Mouse (Mus musculus): ENCODE results near the gene Igsf21. TPM values are rescaled to one million over a fixed set of nuclear protein-coding genes. Genes with fewer than 3 reads are reported as not detected.

The Igsf21 gene
- polyA plus RNA-seq, 1 experiment from 2014 or later, result not detected

GRCm38 (mm10) chr4:140205811-140206231 lies 40.8 kb downstream of the Igsf21 start:
- no peak overlapping the region for H3K4me3 ChIP-seq (ENCODE audit: low read depth, low read length)
- H3K36me3 ChIP-seq (ENCODE audit: control insufficient read depth, insufficient read depth), result no peaks in the 10 kb centered on the region
- no peak overlapping the region for H3K27ac ChIP-seq (ENCODE audit: low read length)
- no peaks in the 10 kb centered on the region; the same call in 1 of the 2 replicates for H3K9me3 ChIP-seq (replicated peaks; ENCODE audit: control insufficient read depth, low read length)
- no peaks in the 10 kb centered on the region for H3K4me1 ChIP-seq (ENCODE audit: control insufficient read depth, low read depth, low read length)
- H3K27me3 ChIP-seq (ENCODE audit: control insufficient read depth, insufficient read depth, low read depth, low read length), result no peaks in the 10 kb centered on the region
- no peak overlapping the region for H3K4me2 ChIP-seq (ENCODE audit: low read depth, low read length)
- no peak overlapping the region for H3K9ac ChIP-seq (ENCODE audit: low read depth, low read length)
- no peak for ATAC-seq (ENCODE audit: low read depth)
- WGBS (ENCODE audit: insufficient replicate concordance), result 51% methylated on average over 12 of the region's 12 CpGs

- Histone ChIP-seq H3K9me3 (replicated peaks; ENCODE audit: control insufficient read depth, low read length) (no peaks in the 10 kb centered on the region; the same call in 1 of the 2 replicates), H3K4me2 (ENCODE audit: low read depth, low read length) (no peak overlapping the region), H3K4me1 (ENCODE audit: control insufficient read depth, low read depth, low read length) (no peaks in the 10 kb centered on the region), H3K36me3 (ENCODE audit: control insufficient read depth, insufficient read depth) (no peaks in the 10 kb centered on the region), H3K27ac (ENCODE audit: low read length) (no peak overlapping the region), H3K27me3 (ENCODE audit: control insufficient read depth, insufficient read depth, low read depth, low read length) (no peaks in the 10 kb centered on the region), H3K4me3 (ENCODE audit: low read depth, low read length) (no peak overlapping the region), H3K9ac (ENCODE audit: low read depth, low read length) (no peak overlapping the region)
- no peak for ATAC-seq (ENCODE audit: low read depth)
- 72% methylated on average over 10 of the region's 10 CpGs for WGBS (ENCODE audit: insufficient replicate concordance)
Measured at GRCm38 (mm10) chr4:140204775-140205174, 41.8 kb downstream of the Igsf21 start.

- Histone ChIP-seq H3K36me3 (ENCODE audit: control insufficient read depth, insufficient read depth) (no peaks in the 10 kb centered on the region), H3K27ac (ENCODE audit: low read length) (no peak overlapping the region), H3K4me1 (ENCODE audit: control insufficient read depth, low read depth, low read length) (no peaks in the 10 kb centered on the region), H3K9me3 (replicated peaks; ENCODE audit: control insufficient read depth, low read length) (no peaks in the 10 kb centered on the region; the same call in 1 of the 2 replicates), H3K9ac (ENCODE audit: low read depth, low read length) (no peak overlapping the region), H3K4me2 (ENCODE audit: low read depth, low read length) (no peak overlapping the region), H3K4me3 (ENCODE audit: low read depth, low read length) (no peak overlapping the region), H3K27me3 (ENCODE audit: control insufficient read depth, insufficient read depth, low read depth, low read length) (no peaks in the 10 kb centered on the region)
- WGBS (ENCODE audit: insufficient replicate concordance), result 63% methylated on average over 12 of the region's 12 CpGs
- no peak for ATAC-seq (ENCODE audit: low read depth)
Measured at GRCm38 (mm10) chr4:140203696-140204272, 42.8 kb downstream of the Igsf21 start.

GRCm38 (mm10) chr4:140202196-140202595 lies 44.4 kb downstream of the Igsf21 start:
- ATAC-seq (ENCODE audit: low read depth), result no peak
- Histone ChIP-seq H3K9ac (ENCODE audit: low read depth, low read length) (no peak overlapping the region), H3K27me3 (ENCODE audit: control insufficient read depth, insufficient read depth, low read depth, low read length) (no peaks in the 10 kb centered on the region), H3K36me3 (ENCODE audit: control insufficient read depth, insufficient read depth) (no peaks in the 10 kb centered on the region), H3K4me1 (ENCODE audit: control insufficient read depth, low read depth, low read length) (no peaks in the 10 kb centered on the region), H3K27ac (ENCODE audit: low read length) (no peak overlapping the region), H3K4me3 (ENCODE audit: low read depth, low read length) (no peak overlapping the region), H3K9me3 (replicated peaks; ENCODE audit: control insufficient read depth, low read length) (no peaks in the 10 kb centered on the region), H3K4me2 (ENCODE audit: low read depth, low read length) (no peak overlapping the region)
- WGBS (ENCODE audit: insufficient replicate concordance), result 32% methylated on average over 6 of the region's 6 CpGs

GRCm38 (mm10) chr4:140200296-140200695 lies 46.3 kb downstream of the Igsf21 start:
- no peak overlapping the region for H3K9ac ChIP-seq (ENCODE audit: low read depth, low read length)
- H3K36me3 ChIP-seq (ENCODE audit: control insufficient read depth, insufficient read depth), result no peaks in the 10 kb centered on the region
- H3K27ac ChIP-seq (ENCODE audit: low read length), result no peak overlapping the region
- 52% methylated on average over 14 of the region's 14 CpGs for WGBS (ENCODE audit: insufficient replicate concordance)
- no peak for ATAC-seq (ENCODE audit: low read depth)
- H3K9me3 ChIP-seq (replicated peaks; ENCODE audit: control insufficient read depth, low read length), result no peaks in the 10 kb centered on the region
- no peak overlapping the region for H3K4me2 ChIP-seq (ENCODE audit: low read depth, low read length)
- no peak overlapping the region for H3K4me3 ChIP-seq (ENCODE audit: low read depth, low read length)
- no peaks in the 10 kb centered on the region for H3K4me1 ChIP-seq (ENCODE audit: control insufficient read depth, low read depth, low read length)
- H3K27me3 ChIP-seq (ENCODE audit: control insufficient read depth, insufficient read depth, low read depth, low read length), result no peaks in the 10 kb centered on the region

GRCm38 (mm10) chr4:140196717-140197116 lies 49.9 kb downstream of the Igsf21 start:
- Histone ChIP-seq H3K9me3 (replicated peaks; ENCODE audit: control insufficient read depth, low read length) (no peaks in the 10 kb centered on the region), H3K4me1 (ENCODE audit: control insufficient read depth, low read depth, low read length) (no peaks in the 10 kb centered on the region), H3K9ac (ENCODE audit: low read depth, low read length) (no peak overlapping the region), H3K36me3 (ENCODE audit: control insufficient read depth, insufficient read depth) (no peaks in the 10 kb centered on the region), H3K4me2 (ENCODE audit: low read depth, low read length) (no peak overlapping the region), H3K27me3 (ENCODE audit: control insufficient read depth, insufficient read depth, low read depth, low read length) (no peaks in the 10 kb centered on the region), H3K27ac (ENCODE audit: low read length) (no peak overlapping the region), H3K4me3 (ENCODE audit: low read depth, low read length) (no peak overlapping the region)
- ATAC-seq (ENCODE audit: low read depth), result no peak
- 63% methylated on average over 9 of the region's 9 CpGs for WGBS (ENCODE audit: insufficient replicate concordance)

- H3K9ac ChIP-seq (ENCODE audit: low read depth, low read length), result no peak overlapping the region
- 68% methylated on average over 18 of the region's 18 CpGs for WGBS (ENCODE audit: insufficient replicate concordance)
- no peaks in the 10 kb centered on the region for H3K27me3 ChIP-seq (ENCODE audit: control insufficient read depth, insufficient read depth, low read depth, low read length)
- ATAC-seq (ENCODE audit: low read depth), result no peak
- H3K4me3 ChIP-seq (ENCODE audit: low read depth, low read length), result no peak overlapping the region
- no peak overlapping the region for H3K4me2 ChIP-seq (ENCODE audit: low read depth, low read length)
- no peak overlapping the region for H3K27ac ChIP-seq (ENCODE audit: low read length)
- H3K36me3 ChIP-seq (ENCODE audit: control insufficient read depth, insufficient read depth), result no peaks in the 10 kb centered on the region
- H3K4me1 ChIP-seq (ENCODE audit: control insufficient read depth, low read depth, low read length), result no peaks in the 10 kb centered on the region
- H3K9me3 ChIP-seq (replicated peaks; ENCODE audit: control insufficient read depth, low read length), result no peaks in the 10 kb centered on the region
Measured at GRCm38 (mm10) chr4:140192276-140193002, 54.1 kb downstream of the Igsf21 start.

- Histone ChIP-seq H3K4me3 (ENCODE audit: low read depth, low read length) (no peak overlapping the region), H3K27me3 (ENCODE audit: control insufficient read depth, insufficient read depth, low read depth, low read length) (no peaks in the 10 kb centered on the region), H3K36me3 (ENCODE audit: control insufficient read depth, insufficient read depth) (no peaks in the 10 kb centered on the region), H3K27ac (ENCODE audit: low read length) (no peak overlapping the region), H3K4me1 (ENCODE audit: control insufficient read depth, low read depth, low read length) (no peaks in the 10 kb centered on the region), H3K4me2 (ENCODE audit: low read depth, low read length) (no peak overlapping the region), H3K9me3 (replicated peaks; ENCODE audit: control insufficient read depth, low read length) (no peaks in the 10 kb centered on the region), H3K9ac (ENCODE audit: low read depth, low read length) (no peak overlapping the region)
- WGBS (ENCODE audit: insufficient replicate concordance), result 78% methylated on average over 9 of the region's 9 CpGs
- ATAC-seq (ENCODE audit: low read depth), result no peak
Measured at GRCm38 (mm10) chr4:140189601-140190000, 57.0 kb downstream of the Igsf21 start.

GRCm38 (mm10) chr4:140188626-140189025 lies 58.0 kb downstream of the Igsf21 start:
- Histone ChIP-seq H3K4me3 (ENCODE audit: low read depth, low read length) (no peak overlapping the region), H3K36me3 (ENCODE audit: control insufficient read depth, insufficient read depth) (no peaks in the 10 kb centered on the region), H3K27me3 (ENCODE audit: control insufficient read depth, insufficient read depth, low read depth, low read length) (no peaks in the 10 kb centered on the region), H3K9me3 (replicated peaks; ENCODE audit: control insufficient read depth, low read length) (no peaks in the 10 kb centered on the region), H3K4me2 (ENCODE audit: low read depth, low read length) (no peak overlapping the region), H3K4me1 (ENCODE audit: control insufficient read depth, low read depth, low read length) (no peaks in the 10 kb centered on the region), H3K27ac (ENCODE audit: low read length) (no peak overlapping the region), H3K9ac (ENCODE audit: low read depth, low read length) (no peak overlapping the region)
- ATAC-seq (ENCODE audit: low read depth), result no peak
- 36% methylated on average over 7 of the region's 7 CpGs for WGBS (ENCODE audit: insufficient replicate concordance)
